Mouse (Mus musculus) G1E (cell line): ENCODE measurements around the gene Gm48551. TPM values are rescaled to one million over a fixed set of nuclear protein-coding genes. Genes with fewer than 3 reads are reported as not detected.

Experiments used
- ATAC-seq: 2 replicates; pipeline ENCODE4 v1.8.0; 2016; ENCODE audit warnings: mild to moderate bottlenecking; ENCODE audit not compliant: insufficient number of reproducible peaks, poor library complexity, low FRiP score, severe bottlenecking; ENCODE audit errors: extremely low read depth
- DNase-seq: peaks from one replicate; pipeline ENCODE4 v3.0.0; 2012; ENCODE audit warnings: low spot score
- H3K27me3 ChIP-seq: 2 replicates; pipeline ENCODE4 v1.6.1; 2012; ENCODE audit warnings: mild to moderate bottlenecking, low read length, inconsistent platforms; ENCODE audit not compliant: insufficient read depth
- H3K36me3 ChIP-seq: replicated peaks from 2 replicates; pipeline ENCODE3; 2012; ENCODE audit warnings: mild to moderate bottlenecking, inconsistent platforms
- H3K4me1 ChIP-seq: 2 replicates; pipeline ENCODE4 v1.6.1; 2012; ENCODE audit warnings: low read depth, low read length, inconsistent platforms, mixed read lengths; ENCODE audit not compliant: insufficient read depth
- H3K4me3 ChIP-seq: 2 replicates; pipeline ENCODE4 v1.5.1; 2012; ENCODE audit warnings: low read depth, mild to moderate bottlenecking, inconsistent platforms, low read length, moderate library complexity, mixed read lengths
- H3K9me3 ChIP-seq: replicated peaks from 2 replicates; pipeline ENCODE4 v1.6.1; 2012; ENCODE audit warnings: inconsistent platforms
- CTCF ChIP-seq: IDR thresholded peaks from 2 replicates; pipeline ENCODE4 v1.5.1; 2012; ENCODE audit warnings: low read depth, low read length, inconsistent platforms, mixed read lengths
- GATA1 ChIP-seq: IDR thresholded peaks from 2 replicates; pipeline ENCODE4 v1.6.1; 2012; ENCODE audit warnings: borderline replicate concordance, low read length, inconsistent platforms, mixed read lengths
- GATA2 ChIP-seq: IDR thresholded peaks from 2 replicates; pipeline ENCODE4 v1.6.1; 2012; ENCODE audit warnings: low read depth, low read length, inconsistent platforms, borderline replicate concordance
- POLR2AphosphoS5 ChIP-seq: IDR thresholded peaks from 2 replicates; pipeline ENCODE4 v1.6.1; 2012; ENCODE audit warnings: low read depth, low read length, inconsistent platforms; ENCODE audit not compliant: insufficient replicate concordance
- TAL1 ChIP-seq: conservative IDR thresholded peaks from 2 replicates; pipeline ENCODE4 v1.6.1; 2012; ENCODE audit warnings: low read depth, low read length, inconsistent platforms, mixed read lengths
- polyA plus RNA-seq: library from polyadenylated mRNA; stranded (reverse); fragments of >175 nt; gene quantifications from 2 replicates; pipeline ENCODE4 v1.2.3, GENCODE M21; 2012
- total RNA-seq, 2 experiments: library from RNA; stranded (forward) in 1 of 2; stranded (reverse) in 1 of 2; fragments of 200-1000 nt in 1 of 2; fragments of >200 nt in 1 of 2; fragmentation: Nextera tagmentation in 1 of 2; gene quantifications; 2 replicates each; pipeline ENCODE4 v1.2.3; 2014 to 2017

Gene Gm48551
- total and polyA plus RNA-seq, 3 experiments: 0.72 to 2.6 (median 1.1) TPM

GRCm38 (mm10) chr10:81431526-81432168 lies 47.4 kb downstream of the Gm48551 start:
- DNase-seq (no peak), ATAC-seq (no peak)
- Histone ChIP-seq H3K4me3 (peak overlapping the region; percentile 77; the same call in 1 of the 2 replicates), H3K36me3 (no peaks in the 10 kb centered on the region), H3K9me3 (no peaks in the 10 kb centered on the region), H3K4me1 (peaks cover 61% of the 10 kb centered on the region), H3K27me3 (peaks cover 63% of the 10 kb centered on the region)
- no peak for TF ChIP-seq GATA1
- no peak for TF ChIP-seq CTCF
- TF ChIP-seq GATA2: no peak
- TF ChIP-seq POLR2AphosphoS5: no peak
- TF ChIP-seq TAL1: no peak

- Histone ChIP-seq H3K36me3 (no peaks in the 10 kb centered on the region), H3K27me3 (peaks cover 56% of the 10 kb centered on the region), H3K4me3 (no peak overlapping the region; the same call in 1 of the 2 replicates), H3K9me3 (no peaks in the 10 kb centered on the region), H3K4me1 (peaks cover 55% of the 10 kb centered on the region)
- TF ChIP-seq GATA1 (no peak), POLR2AphosphoS5 (no peak), GATA2 (no peak), TAL1 (no peak), CTCF (no peak)
- no peak for ATAC-seq
- no peak for DNase-seq
These were observed 48.1 kb downstream of the Gm48551 start for GRCm38 (mm10) chr10:81432169-81432867.

- H3K9me3 ChIP-seq: no peaks in the 10 kb centered on the region
- peak overlapping the region; percentile 28; the same call in 1 of the 2 replicates for H3K4me3 ChIP-seq
- peaks cover 51% of the 10 kb centered on the region for H3K27me3 ChIP-seq
- H3K36me3 ChIP-seq: no peaks in the 10 kb centered on the region
- ATAC-seq (peak; percentile 79), DNase-seq (peak; percentile 98)
- peaks cover 53% of the 10 kb centered on the region for H3K4me1 ChIP-seq
- TF ChIP-seq TAL1 (no peak), CTCF (no peak), GATA1 (no peak), POLR2AphosphoS5 (no peak), GATA2 (no peak)
These were observed 48.6 kb downstream of the Gm48551 start for GRCm38 (mm10) chr10:81432868-81433262.

GRCm38 (mm10) chr10:81433541-81434289 lies 49.4 kb downstream of the Gm48551 start:
- H3K36me3 ChIP-seq: no peaks in the 10 kb centered on the region
- peaks cover 43% of the 10 kb centered on the region for H3K27me3 ChIP-seq
- no peaks in the 10 kb centered on the region for H3K9me3 ChIP-seq
- H3K4me1 ChIP-seq: peaks cover 53% of the 10 kb centered on the region
- TF ChIP-seq GATA2 (no peak), GATA1 (no peak)
- no peak for ATAC-seq
- no peak overlapping the region; the same call in 1 of the 2 replicates for H3K4me3 ChIP-seq
- no peak for DNase-seq

- no peak for DNase-seq
- Histone ChIP-seq H3K27me3 (peaks cover 38% of the 10 kb centered on the region), H3K36me3 (no peaks in the 10 kb centered on the region), H3K4me3 (no peak overlapping the region), H3K9me3 (no peaks in the 10 kb centered on the region), H3K4me1 (peaks cover 44% of the 10 kb centered on the region)
- TF ChIP-seq GATA1 (no peak), TAL1 (no peak), POLR2AphosphoS5 (no peak), GATA2 (no peak), CTCF (no peak)
- no peak for ATAC-seq
These were observed 50.3 kb downstream of the Gm48551 start for GRCm38 (mm10) chr10:81434361-81435263.

- no peaks in the 10 kb centered on the region for H3K36me3 ChIP-seq
- H3K4me1 ChIP-seq: peaks cover 40% of the 10 kb centered on the region
- H3K27me3 ChIP-seq: peaks cover 43% of the 10 kb centered on the region
- no peaks in the 10 kb centered on the region for H3K9me3 ChIP-seq
- no peak for DNase-seq
- TF ChIP-seq POLR2AphosphoS5: no peak
- TF ChIP-seq GATA1: no peak
- no peak for TF ChIP-seq TAL1
- no peak for TF ChIP-seq CTCF
- TF ChIP-seq GATA2: no peak
- H3K4me3 ChIP-seq: no peak overlapping the region
- no peak for ATAC-seq
These were observed 51.2 kb downstream of the Gm48551 start for GRCm38 (mm10) chr10:81435436-81435835.
